Mouse (Mus musculus) cerebellum, adult 18-20 months (tissue): ENCODE results near the gene Ttc34.
A peak's percentile ranks its signal among the peaks of the same experiment; 100 is the strongest.

Source experiments
- DNase-seq, 2 experiments: peaks; one replicate each; pipeline ENCODE4 v3.0.0; 2021

Ttc34 gene

DNA sequence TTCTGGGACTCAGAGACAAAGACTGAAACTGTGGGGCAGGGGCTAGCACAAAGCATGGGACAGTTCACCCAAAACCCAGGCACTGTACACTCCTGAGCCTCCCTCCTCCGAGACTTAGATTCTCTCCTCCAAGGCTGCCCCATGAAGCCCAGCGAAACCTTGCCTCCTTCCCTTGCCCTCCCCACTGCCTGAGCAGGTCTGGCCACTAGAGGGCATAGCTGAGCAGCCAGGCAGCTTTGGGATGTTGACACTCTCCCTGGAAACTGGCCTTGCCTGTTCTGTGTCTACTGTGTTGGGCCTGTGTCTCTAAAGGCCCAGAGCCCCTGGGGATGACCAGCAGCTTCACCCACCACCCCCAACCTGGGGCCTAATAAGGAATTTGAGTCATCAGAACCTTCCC, at the start of gene Ttc34:
Gene Ttc34 (plus strand): TSS at position 290 of the 400 bp plus-strand sequence.
- peak; percentile 55 to 63 for DNase-seq

DNA sequence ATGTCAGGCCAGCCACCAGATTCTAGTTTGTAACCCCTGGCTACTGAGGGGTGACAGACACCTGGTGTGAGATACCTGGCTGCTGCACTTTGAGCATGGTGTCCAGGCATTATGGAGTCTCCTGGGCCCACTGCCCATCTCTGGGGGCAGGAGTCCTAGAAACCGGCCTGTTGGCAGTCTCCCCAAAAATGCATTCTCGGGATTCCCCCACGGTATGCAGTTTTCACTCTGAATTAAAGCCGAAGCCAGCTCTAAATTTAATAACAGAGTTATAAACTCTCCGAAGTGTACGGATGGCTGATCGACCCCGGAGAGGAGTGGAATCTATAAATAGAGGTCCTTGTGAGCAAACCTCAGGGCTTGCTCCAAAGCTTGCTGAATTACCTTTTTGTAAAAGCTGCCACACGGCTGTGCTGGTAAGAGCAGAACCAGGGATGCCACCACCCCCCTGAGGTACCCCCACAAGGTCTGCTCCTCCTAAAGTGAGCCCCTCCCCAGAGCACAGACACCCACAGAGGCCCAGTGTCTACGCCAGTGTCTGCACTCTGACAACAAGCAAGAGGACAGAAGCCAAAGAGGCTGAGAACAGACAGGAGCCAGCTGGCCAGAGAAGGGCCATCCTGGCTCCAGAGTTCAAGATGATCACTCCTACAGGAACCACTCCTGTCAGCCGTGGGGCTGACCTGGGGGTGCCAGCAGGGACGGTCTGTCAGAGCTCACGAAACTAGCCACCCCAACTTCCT, 49.1 kb upstream of the Ttc34 start:
- DNase-seq, result no peak

DNA sequence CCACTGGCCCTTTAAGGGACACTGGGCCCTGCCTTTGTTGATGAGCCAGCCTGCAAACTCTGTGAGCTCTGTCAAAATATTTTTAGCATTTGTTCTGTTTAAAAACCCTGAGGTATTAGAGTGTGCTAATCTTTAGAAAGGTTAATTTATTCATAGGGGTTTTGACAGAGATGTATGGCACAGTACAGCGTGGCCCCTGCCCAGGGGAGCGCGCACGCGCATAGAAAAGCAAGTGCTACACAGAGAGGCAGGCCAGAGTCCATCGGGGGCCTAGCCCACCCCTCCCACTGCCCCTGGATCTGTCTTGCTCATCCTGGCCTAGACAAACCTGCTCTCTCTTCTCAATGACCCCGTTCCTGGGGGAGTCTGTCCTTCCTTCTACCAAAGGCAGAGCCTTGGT, 45.4 kb upstream of the Ttc34 start:
- DNase-seq, result no peak

DNA sequence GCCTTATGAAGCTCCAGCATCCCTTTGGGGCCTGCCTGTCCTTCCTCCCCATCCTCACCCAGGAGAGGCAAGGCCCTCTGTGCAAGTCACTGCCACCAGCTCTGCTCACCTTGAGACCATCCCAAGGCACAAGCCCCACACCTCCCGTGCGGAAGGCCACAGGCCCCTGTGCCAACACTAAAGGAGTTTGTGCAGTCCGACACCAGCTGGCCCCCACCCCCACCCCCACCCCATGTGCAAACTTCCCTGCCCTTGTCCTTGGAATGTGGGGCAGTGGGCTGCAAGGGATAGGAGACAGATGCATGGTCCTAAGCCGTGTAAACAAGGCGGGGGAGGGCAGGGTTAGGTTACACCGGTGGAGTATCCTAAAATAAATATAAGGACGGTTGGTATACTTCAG, 43.8 kb upstream of the Ttc34 start:
- no peak for DNase-seq

DNA sequence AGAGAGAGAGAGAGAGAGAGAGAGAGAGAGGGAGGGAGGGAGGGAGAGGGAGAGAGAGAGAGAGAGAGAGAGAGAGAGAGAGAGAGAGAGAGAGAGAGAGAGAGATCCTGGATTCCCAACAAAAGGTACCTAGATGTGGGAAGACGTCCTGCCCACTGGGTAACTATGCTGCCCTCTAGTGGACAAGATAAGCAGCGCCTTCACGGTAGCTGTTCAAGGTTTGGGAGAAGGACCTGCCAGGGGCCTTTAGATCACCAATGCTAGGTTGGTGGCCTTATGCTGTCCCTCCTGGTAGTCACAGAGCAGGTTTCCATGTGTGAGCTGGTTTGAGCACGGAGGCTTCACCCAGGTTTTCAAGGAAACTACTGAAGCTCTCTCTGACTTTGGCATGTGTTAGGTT, 39.4 kb upstream of the Ttc34 start:
- DNase-seq, result peak; percentile 58 to 59

DNA sequence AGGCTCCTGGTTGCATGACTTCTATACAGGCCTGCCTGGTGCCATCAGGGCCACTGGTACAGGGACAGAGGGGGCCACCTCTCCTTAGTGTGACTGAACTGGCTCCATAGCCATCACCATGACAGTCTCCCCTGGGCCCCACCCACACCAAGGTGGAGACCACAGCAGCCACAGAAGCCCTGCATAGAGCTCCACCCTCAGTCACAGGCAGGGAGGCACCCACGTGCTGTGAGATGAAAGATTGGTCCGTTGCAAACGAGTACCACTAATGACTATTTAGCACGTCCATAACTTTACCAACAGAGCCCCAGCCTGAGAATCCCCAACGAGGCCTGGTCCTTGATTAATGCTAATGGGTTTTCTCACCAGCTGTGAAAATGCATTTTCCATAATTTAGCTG, 36.7 kb upstream of the Ttc34 start:
- no peak for DNase-seq

DNA sequence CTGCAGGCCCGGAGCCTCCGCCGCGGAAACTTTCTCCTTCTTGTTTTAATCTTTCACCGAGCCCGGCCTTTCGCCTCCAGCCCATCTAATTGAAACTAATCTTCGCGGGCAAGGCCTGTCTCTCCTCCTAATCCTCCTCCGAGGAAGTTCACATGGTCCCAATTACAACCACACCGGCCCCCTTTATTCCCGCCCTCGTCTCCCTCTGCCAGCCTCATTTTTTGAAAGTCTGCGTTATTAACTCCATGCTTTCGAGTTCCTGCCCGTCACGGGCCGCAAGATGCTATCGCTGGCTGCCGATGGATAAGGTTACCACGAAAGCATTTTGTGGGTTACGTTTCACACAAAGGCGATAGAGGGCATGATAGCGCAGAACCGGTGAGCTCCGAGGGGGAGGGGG, 35.0 kb upstream of the Ttc34 start:
- DNase-seq, result no peak

DNA sequence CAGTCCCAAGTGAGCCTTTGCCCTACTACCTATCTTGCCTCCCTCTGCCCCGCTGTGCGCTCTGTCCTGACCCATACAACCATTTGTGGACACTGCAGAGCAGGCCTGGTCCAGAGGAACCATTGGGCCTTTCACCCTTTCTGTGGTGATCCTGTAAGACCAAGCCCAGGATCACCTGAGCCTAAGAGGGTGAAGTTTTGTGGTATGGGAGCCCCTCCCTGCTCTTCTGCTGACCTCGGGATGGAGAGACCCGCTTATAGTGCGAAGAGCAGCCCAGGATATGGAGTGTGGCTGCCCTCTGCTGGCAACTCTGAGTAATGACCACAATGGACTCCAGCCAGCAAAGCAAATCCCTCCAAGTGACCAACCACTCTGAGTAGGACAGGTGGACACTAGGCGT, 11.6 kb upstream of the Ttc34 start:
- DNase-seq, result peak; percentile 59 to 75

DNA sequence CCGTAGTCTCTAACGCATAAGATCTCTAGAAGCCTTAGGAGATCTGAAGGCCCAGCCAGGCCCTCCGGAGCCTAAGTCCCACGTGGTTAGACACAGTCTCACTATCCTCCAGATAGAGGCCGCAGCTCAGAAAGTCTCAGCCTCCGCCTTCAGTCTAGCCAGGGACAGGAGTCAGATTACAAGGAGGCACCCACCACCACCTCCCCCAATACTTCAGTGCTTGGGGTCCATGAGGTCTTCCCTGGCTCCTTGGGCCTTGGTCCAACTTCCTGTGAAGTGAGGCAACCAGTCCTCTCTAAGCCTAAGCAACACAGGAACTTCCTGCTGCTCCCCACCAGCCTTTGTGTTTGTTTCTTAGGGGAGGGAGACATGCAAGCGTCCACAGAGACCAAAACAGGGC, 11.0 kb upstream of the Ttc34 start:
- no peak for DNase-seq

DNA sequence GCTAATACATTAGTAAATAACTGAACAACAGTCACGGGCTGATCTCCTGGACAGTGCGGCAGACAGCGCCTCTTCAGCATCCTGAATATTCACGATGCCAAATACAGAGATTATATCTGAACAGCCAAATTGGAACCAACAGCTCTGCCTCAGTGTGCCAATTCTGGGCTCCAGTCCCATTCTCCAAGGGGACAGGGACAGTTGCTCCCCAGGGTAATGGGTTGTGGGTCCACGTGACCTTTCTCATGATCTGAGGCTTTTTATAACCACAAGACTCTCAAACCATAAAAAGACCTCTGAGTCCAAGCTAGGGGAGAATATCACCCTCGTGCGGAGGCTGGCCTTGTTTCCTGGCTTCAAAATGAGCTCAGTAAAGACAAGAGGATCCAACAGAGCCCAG, 10.1 kb upstream of the Ttc34 start:
- DNase-seq, result peak; percentile 48 to 61

DNA sequence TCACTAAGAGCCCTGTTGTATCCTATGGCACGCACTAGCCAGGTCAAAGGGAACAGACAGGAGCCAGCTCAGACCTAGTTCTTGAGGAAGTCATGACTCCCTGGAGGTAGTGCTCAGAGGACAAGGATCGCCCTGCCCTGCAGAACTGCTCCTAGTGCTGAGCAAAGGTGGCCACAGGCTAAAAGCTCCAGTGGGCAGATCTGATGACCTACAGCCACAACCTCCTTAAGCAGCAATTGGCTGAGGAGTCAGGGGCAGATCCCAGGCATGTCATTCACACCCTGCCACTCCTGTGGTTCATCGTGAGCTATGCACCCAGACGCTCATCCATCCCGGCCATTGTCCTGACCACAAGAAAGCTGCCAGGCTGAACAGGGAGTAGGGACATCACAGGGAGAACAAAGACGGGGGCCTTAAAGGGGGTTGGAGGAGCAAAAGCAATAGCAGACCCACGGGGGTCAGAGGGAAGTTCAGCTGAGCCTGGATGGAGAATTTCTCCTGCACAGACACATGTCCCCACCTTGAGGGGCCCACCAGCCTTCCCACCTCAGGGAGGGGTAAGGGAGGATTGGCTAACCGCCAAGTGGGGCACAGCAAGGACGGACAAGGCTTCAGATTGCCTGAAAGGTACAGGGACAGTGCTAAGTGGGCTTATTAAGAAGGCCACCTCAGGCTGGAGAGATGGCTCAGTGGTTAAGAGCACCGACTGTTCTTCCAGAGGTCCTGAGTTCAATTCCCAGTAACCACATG, 9.2 kb upstream of the Ttc34 start:
- no peak for DNase-seq

DNA sequence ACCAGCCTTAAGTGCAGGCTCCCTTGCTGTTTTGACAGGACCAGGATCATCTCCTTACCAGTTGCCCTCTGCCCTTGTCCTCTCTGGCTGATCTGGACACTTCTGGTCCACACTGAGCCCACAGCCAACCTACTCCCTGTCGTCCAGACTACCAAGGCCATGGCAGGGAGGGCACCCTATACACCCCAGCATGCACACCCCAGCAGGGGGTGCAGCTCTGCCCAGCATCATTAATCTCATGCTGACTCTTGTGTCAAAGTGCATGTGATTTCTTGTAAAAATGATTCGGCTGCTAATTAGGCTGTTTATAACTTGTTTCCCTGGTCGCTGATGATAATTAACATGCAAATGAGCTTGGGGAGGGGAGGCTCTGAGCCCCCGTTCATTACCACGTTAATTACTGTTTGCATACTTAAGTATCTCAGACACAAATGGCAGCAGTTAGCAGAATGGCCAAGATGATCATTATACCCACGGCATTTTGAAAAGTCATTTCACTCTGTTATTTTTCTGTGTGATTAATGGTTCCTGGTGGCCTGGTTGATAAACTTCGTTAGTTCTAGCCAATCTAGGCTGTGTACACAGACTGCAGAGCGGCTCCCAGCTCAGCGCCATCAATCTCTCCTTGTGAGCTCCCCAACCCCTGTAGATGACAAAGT, 5.2 kb upstream of the Ttc34 start:
- no peak for DNase-seq

DNA sequence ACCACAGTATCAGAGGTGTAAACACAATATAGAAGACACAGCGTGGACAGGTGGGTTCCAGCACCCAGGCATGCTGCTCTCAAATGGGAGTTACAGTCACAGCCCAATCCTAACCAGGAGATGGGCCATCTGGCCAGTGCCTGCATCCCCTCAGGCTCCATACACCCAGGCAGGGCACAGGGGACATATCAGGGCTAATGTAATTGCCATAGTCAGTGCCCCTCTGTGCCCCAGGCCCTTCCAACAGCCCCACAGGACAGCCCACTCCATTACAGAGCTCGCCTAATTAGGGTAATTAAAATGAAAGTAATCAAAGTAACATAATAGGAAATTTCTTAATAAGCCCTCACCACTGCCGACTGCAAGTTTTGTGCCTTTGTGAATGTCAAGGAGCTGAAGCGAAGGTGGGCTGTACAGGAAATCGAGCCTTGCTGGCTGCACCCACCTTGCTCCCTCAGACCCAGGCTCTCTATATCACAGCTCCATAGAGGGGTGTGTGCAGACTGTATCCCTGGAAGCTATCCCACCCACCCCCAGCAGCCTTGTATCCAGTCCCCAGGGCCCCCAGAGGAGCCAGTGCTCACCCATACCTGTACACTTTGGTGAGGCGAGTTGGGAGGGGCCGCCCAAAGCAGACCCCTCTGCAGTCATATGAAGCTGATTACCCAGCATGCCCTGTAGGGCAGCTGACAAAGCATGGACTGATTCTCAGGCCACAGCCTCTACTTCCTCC, 910 bp upstream of the Ttc34 start:
- no peak for DNase-seq

DNA sequence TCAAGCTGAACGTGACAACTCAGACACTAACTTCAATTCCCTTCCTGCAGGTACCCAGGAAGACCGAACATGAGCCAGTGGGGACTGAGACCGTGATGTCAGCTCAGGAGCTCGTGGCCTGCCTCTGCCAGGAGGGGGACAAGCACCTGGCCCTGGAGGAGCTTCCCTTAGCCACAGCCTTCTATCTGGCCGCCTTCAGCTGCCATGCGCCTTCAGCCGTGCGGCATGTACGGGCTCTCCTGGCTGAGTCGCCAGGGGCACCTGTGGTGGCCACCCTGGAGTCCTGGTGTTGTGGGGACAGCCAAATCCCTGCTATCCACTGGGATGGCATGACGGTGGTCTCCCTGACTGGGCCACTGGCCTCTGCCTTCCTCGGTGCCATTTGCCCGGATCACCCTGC, 1.5 kb downstream of the Ttc34 start:
- no peak for DNase-seq

DNA sequence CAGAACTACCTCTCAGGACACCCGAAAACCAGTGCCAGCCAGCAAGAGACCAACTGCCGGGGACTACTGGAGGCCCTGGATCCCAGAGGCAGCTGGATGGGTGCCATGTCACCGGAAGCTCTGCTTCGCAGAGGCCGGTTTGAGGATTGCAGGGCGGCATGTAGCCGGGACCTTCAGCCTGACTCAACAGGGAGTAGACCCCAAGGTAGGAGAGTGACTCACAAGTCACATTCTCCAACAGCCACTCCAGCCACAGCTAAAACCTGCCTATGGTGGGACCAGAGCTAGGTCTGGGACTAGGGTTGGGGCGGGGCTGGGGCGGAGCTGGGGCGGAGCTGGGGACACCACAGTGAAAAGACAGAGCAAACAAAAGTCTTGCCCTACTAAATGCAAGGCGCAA, 2.1 kb downstream of the Ttc34 start:
- no peak for DNase-seq

DNA sequence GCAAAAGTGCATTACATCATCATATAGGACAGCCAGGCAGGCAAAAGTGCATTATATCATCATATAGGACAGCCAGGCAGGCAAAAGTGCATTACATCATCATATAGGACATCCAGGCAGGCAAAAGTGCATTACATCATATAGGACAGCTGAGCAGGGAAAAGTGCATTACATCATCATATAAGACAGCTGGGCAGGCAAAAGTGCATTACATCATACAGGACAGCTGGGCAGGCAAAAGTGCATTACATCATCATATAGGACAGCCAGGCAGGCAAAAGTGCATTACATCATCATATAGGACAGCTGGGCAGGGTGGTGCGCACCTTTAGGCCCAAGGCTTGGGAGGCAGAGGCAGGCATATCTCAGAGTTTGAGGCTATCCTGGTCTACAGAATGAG, 15.4 kb downstream of the Ttc34 start:
- no peak for DNase-seq

DNA sequence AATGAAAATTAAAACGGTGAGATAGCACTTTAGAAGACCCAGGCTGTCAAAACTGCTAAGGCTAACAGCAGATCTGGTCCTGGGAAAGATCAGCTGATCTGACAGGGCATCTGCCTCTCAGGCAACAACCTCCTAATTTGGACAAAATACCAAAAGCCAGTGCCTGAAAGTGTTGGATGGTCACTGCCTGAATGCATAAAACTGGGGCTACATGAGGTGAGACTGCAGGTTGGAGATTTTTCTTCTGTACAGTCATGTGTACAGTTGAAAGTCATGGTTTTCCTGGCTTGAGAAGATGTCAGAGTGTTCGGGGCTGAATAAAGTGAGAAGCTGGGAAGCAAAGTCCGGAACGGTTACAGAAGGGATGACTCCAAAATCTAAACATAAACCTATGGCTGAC, 16.6 kb downstream of the Ttc34 start:
- DNase-seq, result no peak

DNA sequence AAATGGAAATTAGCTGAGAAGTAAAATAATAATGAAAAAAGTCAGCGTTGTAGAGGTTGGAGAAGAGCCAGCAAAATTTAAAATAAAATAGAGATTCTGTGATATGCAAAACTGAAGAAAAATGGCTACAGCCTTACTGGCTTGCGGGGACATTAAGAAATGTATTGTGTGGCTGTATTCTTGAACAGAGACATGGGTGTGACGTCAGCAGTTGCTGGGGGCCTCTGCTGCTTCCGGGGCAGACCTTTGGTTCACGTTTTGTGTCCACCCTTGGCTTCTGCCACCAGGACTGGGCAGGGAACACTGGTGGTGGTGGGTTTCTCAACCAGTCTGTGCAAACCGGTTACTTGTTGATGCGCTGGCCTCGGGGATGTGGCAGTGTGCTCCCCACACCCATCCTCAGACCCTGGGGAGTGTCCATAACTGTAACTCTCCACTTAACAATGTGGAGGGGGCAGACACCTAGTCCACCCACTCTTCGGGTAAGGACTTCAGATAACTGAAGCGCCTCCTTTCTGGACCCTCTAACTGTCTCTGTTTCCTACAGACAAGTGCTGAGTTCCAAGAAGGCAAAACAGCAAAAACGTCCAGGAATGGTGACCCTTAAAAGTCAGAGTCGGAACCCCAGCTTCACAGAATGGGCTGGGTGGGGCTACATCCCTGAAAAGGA, 17.6 kb downstream of the Ttc34 start:
- no peak for DNase-seq

DNA sequence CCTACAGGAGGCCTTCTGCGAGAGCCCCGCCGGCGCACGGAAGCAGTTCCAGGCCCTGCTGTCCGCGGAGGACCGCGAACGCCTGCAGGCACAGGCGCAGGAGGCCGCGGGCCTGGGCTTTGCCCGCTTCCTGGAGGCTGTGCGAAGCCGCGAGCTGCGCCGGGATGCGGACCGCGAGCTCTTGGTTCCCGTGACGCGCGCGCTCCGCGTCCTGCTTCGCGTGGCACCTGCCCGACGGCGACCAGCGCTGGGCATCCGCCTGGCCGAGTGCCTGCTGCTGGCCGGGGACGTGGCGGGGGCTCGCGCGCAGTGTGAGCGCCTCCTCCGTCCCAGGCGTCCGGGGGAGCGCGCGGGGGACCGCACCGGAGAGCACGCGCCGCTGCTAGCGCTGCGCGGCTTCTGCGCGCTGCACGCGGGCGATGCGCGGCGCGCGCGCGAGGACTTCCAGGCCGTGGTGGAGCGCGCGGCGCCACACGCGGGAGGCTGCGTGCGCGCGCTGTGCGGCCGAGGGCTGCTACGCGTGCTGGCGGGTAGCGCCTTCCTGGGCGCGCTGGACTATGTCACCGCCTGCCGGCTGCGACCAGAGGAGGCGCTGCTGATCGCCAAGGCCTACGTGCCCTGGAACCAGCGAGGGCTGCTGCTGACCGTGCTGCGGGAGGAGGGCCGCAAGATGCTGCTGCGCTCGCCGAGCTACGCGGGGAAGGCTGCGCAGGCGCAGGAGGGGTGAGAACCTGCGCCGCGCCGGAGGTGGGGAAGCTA, 18.6 kb downstream of the Ttc34 start:
- DNase-seq, result peak; percentile 96

DNA sequence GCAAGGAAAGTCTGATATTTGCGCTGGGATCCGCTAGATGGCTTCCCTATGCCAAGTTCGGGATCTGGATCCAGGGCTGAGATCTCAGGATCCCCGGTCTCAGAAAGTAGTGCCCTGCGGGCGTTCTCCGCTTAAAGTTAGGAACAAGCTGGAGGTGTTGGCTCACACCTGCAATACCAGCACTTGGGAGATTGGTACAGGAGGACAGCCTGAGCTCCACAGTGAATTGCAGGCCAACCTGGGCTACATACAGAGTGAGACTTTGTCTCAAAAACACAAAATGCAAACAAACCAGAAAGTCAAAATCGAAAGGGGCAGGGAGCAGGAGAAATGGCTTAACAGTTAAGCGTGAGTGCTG, 19.2 kb downstream of the Ttc34 start:
- no peak for DNase-seq

DNA sequence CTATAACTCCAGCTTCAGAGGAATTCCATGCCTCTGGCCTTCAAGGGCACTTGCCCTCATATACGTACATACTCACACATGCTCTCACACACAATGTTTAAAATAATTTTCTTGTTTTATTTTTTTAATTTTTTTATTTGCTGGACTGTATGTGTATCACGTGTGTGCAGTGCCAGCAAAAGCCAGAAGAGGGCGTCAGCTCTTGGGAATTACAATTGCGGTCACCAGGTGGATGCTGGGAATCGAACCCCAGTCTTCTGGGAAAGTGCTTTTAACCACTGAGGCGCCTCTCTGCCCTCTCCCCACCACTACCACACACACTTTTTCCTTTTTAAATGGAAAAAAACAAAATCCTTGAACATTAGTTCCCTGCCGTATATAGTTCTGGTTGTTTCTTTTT, 19.6 kb downstream of the Ttc34 start:
- peak in 1 of 2 experiments; percentile 45 for DNase-seq
